Mouse (Mus musculus) E14TG2a.4 (cell line): ENCODE results near the gene Eri3.

Source experiments
- CTCF ChIP-seq: conservative IDR thresholded peaks from 2 replicates; pipeline ENCODE4 v1.5.1; 2014; ENCODE audit warnings: low read length
- NANOG ChIP-seq: IDR thresholded peaks from 2 replicates; pipeline ENCODE4 v1.6.1; 2014; ENCODE audit warnings: borderline replicate concordance, low read length, mixed read lengths
- POU5F1 ChIP-seq: IDR thresholded peaks from 2 replicates; pipeline ENCODE4 v1.6.1; 2014; ENCODE audit warnings: low read length, borderline replicate concordance

DNA sequence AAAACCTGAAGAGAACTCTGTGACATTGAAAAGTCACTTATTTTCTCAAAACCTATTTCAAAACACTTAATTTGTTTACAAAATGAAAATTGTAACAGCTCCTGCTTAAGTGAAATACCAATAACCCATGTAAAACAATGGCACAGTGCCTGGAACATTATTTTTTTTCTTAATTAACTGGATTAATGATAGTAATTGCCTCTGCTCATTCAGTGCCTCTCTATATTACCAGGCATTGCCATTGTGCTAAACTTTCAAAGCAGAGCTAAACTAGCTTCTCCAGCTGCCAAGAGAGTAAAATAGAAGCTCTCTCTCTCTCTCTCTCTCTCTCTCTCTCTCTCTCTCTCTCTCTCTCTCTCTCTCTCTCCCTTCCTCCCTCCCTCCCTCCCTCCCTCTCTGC lies 132.3 kb downstream of the Eri3 start:
- no peak for TF ChIP-seq CTCF
- no peak for TF ChIP-seq POU5F1
- TF ChIP-seq NANOG: no peak
